Mouse (Mus musculus): Measurements from ENCODE around the gene Arhgap23.
A peak's percentile ranks its signal among the peaks of the same experiment; 100 is the strongest.

Arhgap23 gene

GRCm38 (mm10) chr11:97465957-97466356 lies 50.6 kb downstream of the Arhgap23 start:
- DNase-seq (ENCODE audit: low read depth): no peak

- DNase-seq (ENCODE audit: low read depth): no peak
Measured at GRCm38 (mm10) chr11:97466444-97467160, 51.3 kb downstream of the Arhgap23 start.

GRCm38 (mm10) chr11:97468639-97469287 lies 53.4 kb downstream of the Arhgap23 start:
- DNase-seq (ENCODE audit: low read depth): peak; percentile 50

GRCm38 (mm10) chr11:97469828-97470227 lies 54.5 kb downstream of the Arhgap23 start:
- no peak for DNase-seq (ENCODE audit: low read depth)

GRCm38 (mm10) chr11:97471276-97471675 lies 55.9 kb downstream of the Arhgap23 start:
- DNase-seq (ENCODE audit: low read depth): no peak

- DNase-seq (ENCODE audit: low read depth): no peak
Measured at GRCm38 (mm10) chr11:97476334-97477095, 61.2 kb downstream of the Arhgap23 start.

- DNase-seq (ENCODE audit: low read depth): peak; percentile 52
Measured at GRCm38 (mm10) chr11:97477431-97477830, 62.1 kb downstream of the Arhgap23 start.

GRCm38 (mm10) chr11:97478345-97478744 lies 63.0 kb downstream of the Arhgap23 start:
- DNase-seq (ENCODE audit: low read depth): no peak

- no peak for DNase-seq (ENCODE audit: low read depth)
Measured at GRCm38 (mm10) chr11:97479085-97479484, 63.8 kb downstream of the Arhgap23 start.

GRCm38 (mm10) chr11:97479824-97480223 lies 64.5 kb downstream of the Arhgap23 start:
- DNase-seq (ENCODE audit: low read depth): no peak

- no peak for DNase-seq (ENCODE audit: low read depth)
Measured at GRCm38 (mm10) chr11:97485661-97486060, 70.3 kb downstream of the Arhgap23 start.

GRCm38 (mm10) chr11:97487656-97488055 lies 72.3 kb downstream of the Arhgap23 start:
- DNase-seq (ENCODE audit: low read depth): no peak

GRCm38 (mm10) chr11:97489589-97490324 lies 74.4 kb downstream of the Arhgap23 start:
- DNase-seq (ENCODE audit: low read depth): no peak

- DNase-seq (ENCODE audit: low read depth): no peak
Measured at GRCm38 (mm10) chr11:97491640-97492039, 76.3 kb downstream of the Arhgap23 start.

GRCm38 (mm10) chr11:97492836-97493235 lies 77.5 kb downstream of the Arhgap23 start:
- no peak for DNase-seq (ENCODE audit: low read depth)

GRCm38 (mm10) chr11:97497543-97497942 lies 82.2 kb downstream of the Arhgap23 start:
- DNase-seq (ENCODE audit: low read depth): no peak

GRCm38 (mm10) chr11:97499865-97500719 lies 84.8 kb downstream of the Arhgap23 start, which contains the start of gene 4933428G20Rik:
Gene 4933428G20Rik (minus strand): TSS chr11:97500340.
- DNase-seq (ENCODE audit: low read depth): no peak

- no peak for DNase-seq (ENCODE audit: low read depth)
Measured at GRCm38 (mm10) chr11:97500720-97501448, 85.6 kb downstream of the Arhgap23 start.

- no peak for DNase-seq (ENCODE audit: low read depth)
Measured at GRCm38 (mm10) chr11:97502383-97502782, 87.0 kb downstream of the Arhgap23 start.

- DNase-seq (ENCODE audit: low read depth): no peak
Measured at GRCm38 (mm10) chr11:97502846-97503245, 87.5 kb downstream of the Arhgap23 start.

All from fibroblast of lung, adult 2 months (primary cell).